Mouse (Mus musculus) bone marrow, adult 2 months (tissue): ENCODE results near the gene 1500009C09Rik.

Experiments used
- CTCF ChIP-seq: fragments of 200-500 bp; IDR thresholded peaks from 2 replicates; pipeline ENCODE4 v1.5.1; 2011; ENCODE audit warnings: low read length, control low read depth; ENCODE audit not compliant: control insufficient read depth, insufficient read depth
- POLR2A ChIP-seq: fragments of 200-500 bp; IDR thresholded peaks from 2 replicates; pipeline ENCODE4 v1.6.1; 2011; ENCODE audit warnings: low read depth, mild to moderate bottlenecking, control low read depth, low read length, borderline replicate concordance; ENCODE audit not compliant: control insufficient read depth

- TF ChIP-seq POLR2A (no peak), CTCF (no peak)
These were observed 35.2 kb upstream of the 1500009C09Rik start for GRCm38 (mm10) chr15:82217039-82217438.
